Mouse (Mus musculus): ENCODE data around the gene Wdr19.
A peak's percentile ranks its signal among the peaks of the same experiment; 100 is the strongest.

Wdr19 gene

DNA sequence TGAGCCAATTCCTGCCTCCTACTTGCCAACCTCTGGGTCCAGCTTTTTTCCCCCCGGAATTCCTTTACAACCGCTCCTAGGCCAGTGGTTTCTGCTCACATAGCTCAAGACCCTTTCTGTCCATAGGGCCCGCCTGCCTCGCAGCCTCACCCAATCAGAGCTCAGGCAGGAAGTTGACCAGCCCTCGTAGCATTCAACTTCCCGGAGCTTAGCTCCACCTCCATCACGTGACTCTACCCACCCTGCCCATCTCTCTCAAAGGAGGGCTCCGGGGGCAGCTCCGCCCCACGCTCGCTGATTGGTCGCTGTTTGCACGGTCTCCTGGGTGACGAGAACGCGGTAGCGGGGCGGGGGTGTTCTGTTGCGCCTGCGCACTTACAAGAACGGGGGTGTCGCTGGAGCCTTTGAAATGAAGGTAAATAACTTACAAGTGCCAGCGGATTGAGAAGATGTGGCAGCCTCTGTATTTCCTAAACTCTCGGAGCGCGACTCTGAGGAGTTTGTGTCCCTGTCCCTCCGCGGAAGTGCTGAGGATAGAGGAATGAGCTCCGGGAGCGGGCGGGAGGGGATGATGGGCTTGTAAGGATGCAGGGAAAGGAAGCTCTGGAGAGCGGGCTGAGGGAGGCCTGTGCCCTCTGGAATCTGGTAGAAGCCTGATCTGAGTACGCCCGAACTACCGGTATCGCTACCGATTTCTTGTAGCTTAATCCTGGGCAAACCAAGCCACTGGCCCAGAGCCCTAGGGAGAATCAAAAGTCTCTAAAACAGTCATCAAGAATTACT is at the start of gene Wdr19:
TSS of gene Wdr19 (plus strand) at position 351 of the 783 bp plus-strand sequence.
- peak; percentile 97 to 99 for DNase-seq (ENCODE audit: low spot score in 2 of 2)

DNA sequence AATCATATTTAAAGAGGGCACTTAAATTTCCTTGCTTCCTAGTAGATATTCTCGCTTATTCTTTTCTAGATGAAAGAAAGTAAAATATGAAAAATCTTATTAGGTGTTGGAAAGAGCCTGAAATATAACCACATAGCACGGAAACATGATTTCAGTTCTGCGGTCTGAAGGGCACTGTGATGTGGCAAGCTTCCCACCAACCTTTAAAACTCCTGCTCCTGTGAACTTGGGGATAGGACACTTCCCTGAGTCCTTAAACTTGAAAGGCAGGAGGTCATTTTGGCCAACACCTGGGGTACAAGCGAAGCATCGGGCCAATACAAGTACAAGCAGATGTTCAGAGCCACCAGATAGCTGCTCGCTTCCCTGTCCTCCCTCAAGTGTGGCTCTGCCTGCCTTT is 49.8 kb upstream of the Wdr19 start:
- DNase-seq (ENCODE audit: low spot score in 2 of 2): no peak

DNA sequence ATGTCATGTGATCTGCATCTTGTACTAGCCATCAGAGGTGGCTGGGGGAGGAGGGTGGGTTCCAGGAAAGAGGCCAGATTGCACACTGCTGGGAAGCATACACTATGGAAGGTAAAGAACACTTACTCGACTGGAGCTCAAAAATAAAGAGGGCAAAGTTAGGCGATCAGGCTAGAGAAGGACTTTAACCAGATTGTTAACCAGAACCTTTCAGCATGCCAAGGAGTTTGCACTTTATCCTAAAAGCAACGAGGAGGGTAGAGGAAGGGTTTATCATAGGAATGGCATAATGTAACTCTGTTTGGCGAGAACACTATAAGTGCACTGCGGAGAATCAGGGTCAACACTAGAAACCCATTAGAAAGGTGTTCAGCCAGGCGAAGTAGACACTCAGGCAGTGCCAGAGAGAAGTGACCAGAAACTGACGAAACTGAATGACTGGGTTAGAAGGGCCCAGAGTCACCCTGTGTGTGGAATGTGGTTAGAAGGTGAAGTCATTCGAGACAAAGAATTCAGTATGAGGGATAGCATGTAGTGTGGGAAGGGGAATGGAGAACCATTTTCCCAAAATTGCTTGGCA is 49.0 kb upstream of the Wdr19 start:
- DNase-seq (ENCODE audit: low spot score in 2 of 2): no peak

DNA sequence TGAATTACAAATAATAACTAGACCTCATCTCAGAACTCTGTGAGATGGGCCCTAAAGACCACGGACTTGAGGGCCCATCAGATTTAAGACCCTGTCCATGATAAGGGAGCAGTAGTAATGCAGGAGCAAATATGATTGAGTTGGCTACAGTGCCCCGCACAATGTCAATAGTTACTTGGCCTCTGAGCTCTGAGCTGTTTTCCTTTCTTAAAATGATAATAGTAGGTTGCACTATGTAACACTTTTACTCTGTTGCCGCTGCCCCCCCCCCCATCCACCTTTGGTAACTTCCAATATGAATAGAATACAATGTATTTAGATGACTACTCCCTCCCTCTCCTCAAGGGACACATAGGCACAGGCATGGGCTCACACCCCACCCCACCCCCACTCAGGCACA is 48.2 kb upstream of the Wdr19 start:
- DNase-seq (ENCODE audit: low spot score in 2 of 2): no peak

- no peak for DNase-seq (ENCODE audit: low spot score in 2 of 2)
Measured at GRCm38 (mm10) chr5:65151767-65152166, 47.7 kb upstream of the Wdr19 start.

- DNase-seq (ENCODE audit: low spot score in 2 of 2): no peak
Measured at GRCm38 (mm10) chr5:65154287-65154686, 45.2 kb upstream of the Wdr19 start.

DNA sequence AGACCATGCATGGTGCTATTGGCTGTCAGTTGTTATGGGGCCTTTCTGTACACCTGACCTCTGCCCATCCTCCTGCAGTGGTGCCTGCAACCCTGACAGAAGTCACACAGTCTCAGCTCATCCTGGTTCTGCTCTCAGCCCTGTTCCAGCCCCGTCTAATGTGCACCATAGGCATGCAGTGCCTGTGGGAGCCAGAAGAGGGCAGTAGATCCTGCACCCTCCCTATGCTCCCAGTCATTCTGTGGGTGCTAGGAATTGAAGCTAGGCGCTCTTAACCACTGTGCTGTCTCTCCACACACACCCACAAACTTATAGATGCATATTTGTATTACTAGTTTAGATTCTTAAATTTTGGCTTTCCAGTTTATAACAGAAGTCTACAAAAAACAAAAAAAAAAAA is 42.6 kb upstream of the Wdr19 start:
- peak; percentile 11 to 48 for DNase-seq (ENCODE audit: low spot score in 2 of 2)

DNA sequence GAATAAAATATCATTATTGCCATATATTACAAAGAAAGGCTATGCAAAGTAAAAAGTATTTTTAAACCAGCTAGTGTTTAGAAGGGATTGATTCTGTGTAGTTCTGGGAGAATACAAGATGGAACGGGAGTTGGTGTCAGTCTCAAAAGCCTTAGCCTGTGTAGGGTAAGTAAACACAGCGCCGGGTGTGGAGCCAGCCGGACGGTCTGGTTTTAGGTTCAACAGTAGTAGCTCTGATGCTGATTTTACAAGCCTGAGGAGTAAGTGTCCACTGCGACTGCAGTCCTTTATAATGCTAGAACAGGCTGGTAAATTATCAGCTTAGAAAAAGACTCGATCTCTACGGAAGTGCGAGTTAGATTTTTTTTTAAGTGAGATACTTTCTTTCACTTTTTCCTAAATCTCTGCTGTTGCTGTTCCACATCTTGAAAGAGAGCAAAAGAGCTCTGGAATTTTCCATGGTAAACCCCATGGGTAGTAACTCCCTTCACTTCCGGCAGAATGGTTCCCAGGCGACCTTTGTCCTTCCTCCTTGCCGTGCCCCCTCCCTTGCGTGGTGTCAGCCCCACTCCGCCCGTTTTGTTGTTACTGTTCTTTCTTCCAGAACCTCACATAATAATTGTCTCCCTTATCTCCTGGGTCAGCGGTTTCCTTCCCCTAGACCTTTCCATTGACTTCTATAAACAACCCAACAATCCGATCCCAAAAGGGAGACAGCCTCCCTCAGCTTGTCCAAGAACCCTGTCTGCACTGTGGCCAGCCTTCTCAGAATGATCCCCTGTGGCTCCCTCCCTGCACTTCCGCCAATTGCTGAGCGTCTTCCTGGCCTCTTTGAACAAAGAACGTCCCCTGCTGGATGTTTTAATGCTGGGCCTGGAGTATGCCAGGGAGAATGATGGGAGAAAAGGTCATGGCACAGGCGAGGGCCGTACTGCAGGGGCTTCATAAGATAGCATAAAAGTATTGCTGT is 41.8 kb upstream of the Wdr19 start:
- DNase-seq (ENCODE audit: low spot score in 2 of 2): no peak

- DNase-seq (ENCODE audit: low spot score in 2 of 2): no peak
Measured at GRCm38 (mm10) chr5:65158696-65159305, 40.7 kb upstream of the Wdr19 start.

- no peak for DNase-seq (ENCODE audit: low spot score in 2 of 2)
Measured at GRCm38 (mm10) chr5:65163001-65163400, 36.5 kb upstream of the Wdr19 start.

- DNase-seq (ENCODE audit: low spot score in 2 of 2): no peak
Measured at GRCm38 (mm10) chr5:65163489-65164092, 35.9 kb upstream of the Wdr19 start.

DNA sequence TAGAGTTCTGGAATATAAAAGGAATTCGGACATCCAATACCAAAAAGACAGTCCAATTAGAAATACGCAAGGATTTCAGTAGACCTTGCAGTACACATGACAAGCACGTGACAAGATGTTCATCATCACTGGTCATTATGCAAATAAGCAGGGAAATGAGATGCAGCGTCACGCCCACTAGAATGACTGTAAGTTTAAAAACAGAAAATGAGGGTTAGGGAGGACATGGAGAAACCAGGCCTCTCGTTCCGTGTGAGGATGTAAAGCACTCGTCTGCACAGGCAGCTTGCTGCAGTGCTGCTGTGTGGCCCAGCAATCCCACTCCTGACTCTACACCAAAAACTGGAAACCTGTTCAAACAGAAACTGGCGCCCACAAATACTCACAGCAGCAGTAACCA is 29.3 kb upstream of the Wdr19 start:
- DNase-seq (ENCODE audit: low spot score in 2 of 2): no peak

- no peak for DNase-seq (ENCODE audit: low spot score in 2 of 2)
Measured at GRCm38 (mm10) chr5:65175035-65175917, 24.2 kb upstream of the Wdr19 start.

- no peak for DNase-seq (ENCODE audit: low spot score in 2 of 2)
Measured at GRCm38 (mm10) chr5:65175918-65176484, 23.5 kb upstream of the Wdr19 start.

DNA sequence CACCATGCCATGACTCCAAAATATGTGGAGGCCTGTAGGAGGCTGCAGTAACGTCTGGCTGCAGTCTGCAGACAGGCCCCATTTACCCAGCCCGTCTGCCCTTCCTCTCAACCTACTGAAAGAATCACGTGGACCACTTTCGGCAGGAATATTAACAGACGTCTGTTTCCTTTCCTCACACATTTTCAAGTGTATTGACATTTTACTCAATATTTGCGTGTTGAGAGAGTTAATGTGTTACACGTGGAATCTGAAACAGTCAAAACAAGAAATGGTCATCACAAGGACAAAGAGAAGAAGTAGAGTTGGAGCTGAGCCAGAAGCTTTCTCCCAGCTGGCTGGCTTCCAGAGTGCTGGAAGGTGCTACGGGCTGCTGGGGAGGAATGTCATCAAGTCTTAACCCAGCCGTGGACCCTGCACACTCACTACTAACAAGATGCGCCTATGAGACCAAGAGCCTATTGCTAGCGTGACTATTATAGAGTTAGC is 22.4 kb upstream of the Wdr19 start:
- DNase-seq (ENCODE audit: low spot score in 2 of 2): no peak

DNA sequence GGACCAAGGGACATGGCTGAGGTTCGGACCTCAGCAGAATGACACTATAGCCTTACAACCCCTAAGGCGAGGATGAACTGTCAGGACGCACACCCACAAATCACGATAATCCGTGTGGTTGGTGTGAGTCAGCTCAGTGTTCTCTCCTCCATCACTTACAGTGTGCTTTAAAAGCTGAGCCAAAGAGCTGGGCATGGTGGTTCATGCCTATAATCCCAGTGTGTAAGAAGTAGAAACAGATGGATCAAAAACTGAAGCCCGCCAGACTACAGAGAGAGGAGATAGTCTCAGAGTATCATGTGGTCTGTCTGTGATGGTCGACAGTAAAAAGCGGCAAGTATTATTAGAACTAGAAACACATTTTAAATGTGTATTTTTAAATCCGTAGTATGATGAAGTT is 21.0 kb upstream of the Wdr19 start:
- no peak for DNase-seq (ENCODE audit: low spot score in 2 of 2)

- DNase-seq (ENCODE audit: low spot score in 2 of 2): no peak
Measured at GRCm38 (mm10) chr5:65181160-65181793, 18.2 kb upstream of the Wdr19 start.

DNA sequence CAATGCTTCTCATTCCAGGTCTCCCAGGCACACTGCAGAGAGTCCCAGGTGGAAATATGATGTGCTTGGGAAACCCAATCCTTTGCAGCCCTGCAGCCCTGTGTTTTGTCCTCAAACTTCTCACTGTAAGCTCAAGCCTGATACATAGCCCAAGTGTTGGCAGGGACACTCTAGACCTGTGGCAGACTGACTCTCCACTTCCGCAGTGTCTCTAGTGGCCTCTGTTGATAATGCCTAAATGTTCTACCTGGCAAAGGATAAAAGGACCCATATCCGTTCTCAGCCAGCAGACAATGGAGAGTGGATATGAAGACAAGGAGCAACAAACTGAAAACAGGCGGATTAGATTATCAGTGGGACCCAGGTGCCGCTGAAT is 17.7 kb upstream of the Wdr19 start:
- no peak for DNase-seq (ENCODE audit: low spot score in 2 of 2)

- no peak for DNase-seq (ENCODE audit: low spot score in 2 of 2)
Measured at GRCm38 (mm10) chr5:65182268-65182667, 17.2 kb upstream of the Wdr19 start.

DNA sequence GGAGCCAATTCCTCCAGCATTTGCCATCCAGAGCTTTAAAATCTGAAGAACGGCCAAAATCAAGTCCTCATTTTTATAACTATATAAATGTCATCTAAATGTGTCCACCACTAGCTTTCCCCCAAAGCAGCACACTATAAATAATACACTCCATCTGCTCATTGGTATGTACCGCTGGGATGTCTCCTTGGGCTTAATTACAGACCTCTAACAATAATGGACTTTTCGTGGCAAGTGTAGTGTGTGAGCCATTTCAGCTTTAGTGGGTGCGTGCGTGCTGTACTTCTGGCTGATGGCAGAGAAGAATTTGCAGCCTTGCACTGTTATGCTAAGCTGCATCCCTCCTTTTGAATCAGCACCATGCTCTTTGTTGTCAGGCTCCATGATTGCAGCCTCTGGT is 7.9 kb upstream of the Wdr19 start:
- no peak for DNase-seq (ENCODE audit: low spot score in 2 of 2)
